Mouse (Mus musculus) large intestine, adult 2 months (tissue): Measurements from ENCODE around the gene Slc6a19. TPM values are rescaled to one million over a fixed set of nuclear protein-coding genes. Genes with fewer than 3 reads are reported as not detected.
A peak's percentile ranks its signal among the peaks of the same experiment; 100 is the strongest.
"Not testable (repeated sequence)": the region's sequence is repeated elsewhere in the genome, so short reads cannot be mapped to it uniquely, and the experiment has no call there.

ENCODE experiments used
- DNase-seq: peaks from one replicate; pipeline ENCODE4 v3.0.0-alpha.2; 2012; ENCODE audit warnings: low read depth, low spot score
- WGBS: fragments of 180-500 bp; shearing (Covaris S2); methylation state at CpG from one replicate; pipeline ENCODE4 v1.1.7; 2018; 5-methylcytosine and 5-hydroxymethylcytosine counted together
- polyA plus RNA-seq: library from polyadenylated mRNA; depleted of rRNA; stranded (reverse); fragments of >200 nt; gene quantifications from 2 replicates; pipeline ENCODE4 v1.2.3, GENCODE M21; 2012

The Slc6a19 gene
- polyA plus RNA-seq, 1 experiment = 278 TPM

DNA sequence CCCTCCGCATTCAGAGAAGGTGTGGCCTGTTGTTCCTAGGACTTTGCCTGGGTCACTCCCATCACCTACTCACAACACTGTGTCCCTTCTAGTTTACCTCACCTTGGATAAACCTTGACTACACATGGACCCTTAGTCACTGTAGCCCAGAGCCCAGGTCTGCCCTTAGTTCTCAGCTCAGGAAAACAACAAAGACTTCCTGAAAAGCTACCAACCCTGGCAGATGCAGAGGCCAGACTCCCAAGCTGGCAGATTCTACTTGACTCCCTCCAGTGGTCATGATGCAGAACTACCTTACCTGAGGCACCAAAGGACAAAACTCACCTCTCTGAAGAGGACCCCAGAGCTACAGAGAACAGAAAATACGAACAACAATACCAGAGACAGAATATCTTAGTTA is 9.4 kb upstream of the Slc6a19 start:
- WGBS = 36% methylated on average over 2 of the region's 2 CpGs
- DNase-seq = no peak

DNA sequence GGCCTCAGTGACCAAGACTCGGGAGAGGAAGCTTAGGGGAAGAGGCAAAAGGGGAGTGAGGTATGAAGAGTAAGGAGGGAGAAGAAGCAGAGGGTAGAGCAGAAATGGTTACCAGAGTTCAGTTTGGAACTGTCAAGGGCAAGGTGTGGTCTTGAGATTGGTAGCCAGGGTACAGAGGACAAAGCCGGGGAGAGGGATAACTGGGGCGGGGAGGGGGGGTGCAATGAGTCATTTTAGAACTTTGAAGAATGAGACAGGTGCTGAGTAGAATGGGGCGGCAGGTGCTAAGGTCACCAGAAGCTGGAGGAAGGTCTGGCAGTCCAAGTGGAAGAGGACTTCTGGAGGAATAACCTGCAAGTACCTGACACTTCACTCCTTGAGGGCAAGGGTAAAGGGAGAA is 8.5 kb upstream of the Slc6a19 start:
- no peak for DNase-seq
- WGBS = 44% methylated on average over 4 of the region's 4 CpGs

DNA sequence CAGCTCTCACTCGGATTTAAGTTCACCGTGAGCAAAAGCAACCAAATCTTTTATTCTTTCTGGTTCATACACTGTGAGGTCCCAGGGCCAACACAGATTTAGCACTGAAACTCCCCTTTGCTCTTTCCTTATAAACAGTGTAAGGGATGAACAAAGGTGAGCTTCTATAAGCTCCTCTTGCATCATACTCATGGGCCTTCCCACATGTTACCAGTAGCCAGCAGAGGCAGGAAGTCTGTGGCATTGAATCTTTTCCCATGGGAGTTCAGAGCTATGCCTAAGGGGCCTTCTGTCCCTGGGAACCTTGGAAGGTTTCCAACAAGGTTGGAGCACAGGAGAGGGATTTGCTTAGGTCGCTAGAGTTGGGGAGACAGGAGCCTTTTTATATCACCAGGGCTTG is 7.6 kb upstream of the Slc6a19 start:
- 68% methylated on average over 3 of the region's 3 CpGs for WGBS
- no peak for DNase-seq

DNA sequence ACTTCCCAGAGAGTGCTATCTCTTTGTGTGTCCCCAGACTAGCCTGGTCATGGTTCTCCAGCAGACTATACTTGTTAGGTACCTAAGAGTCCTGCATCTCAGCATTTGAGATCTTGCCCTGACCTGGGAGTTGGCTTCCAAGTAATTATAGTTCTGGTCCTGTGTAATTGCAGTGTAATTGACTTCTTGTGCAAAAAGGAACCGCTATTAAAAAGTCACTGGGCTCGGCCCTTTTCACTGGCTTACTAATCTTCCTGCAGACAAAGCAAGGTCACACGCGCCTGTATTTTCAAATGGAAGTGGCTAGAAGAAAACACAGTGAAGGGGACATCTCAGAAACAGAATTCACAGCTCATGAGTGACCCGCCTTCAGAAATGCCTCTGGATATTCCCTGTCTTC is 7.1 kb upstream of the Slc6a19 start:
- 71% methylated on average over 5 of the region's 5 CpGs for WGBS
- no peak for DNase-seq

DNA sequence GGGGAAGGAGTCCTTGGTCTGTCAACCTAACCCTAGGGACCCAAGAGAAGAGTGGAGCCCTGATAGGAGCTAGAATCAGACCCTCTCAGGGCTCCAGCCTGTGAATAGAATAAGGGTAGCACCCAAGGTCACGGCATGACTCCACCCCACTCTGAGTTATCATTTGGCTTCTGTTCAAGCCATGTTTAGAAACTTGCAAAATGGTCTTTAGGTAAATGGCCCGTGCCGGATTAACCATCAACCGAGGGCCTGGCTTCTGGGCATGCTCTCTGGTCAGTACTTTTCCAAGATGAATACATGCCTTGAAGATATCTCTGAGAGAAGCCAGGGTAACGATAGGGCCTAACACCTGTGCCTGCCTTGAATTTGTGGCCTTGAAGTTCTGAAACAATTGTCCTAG is 6.6 kb upstream of the Slc6a19 start:
- WGBS = 37% methylated on average over 5 of the region's 5 CpGs
- no peak for DNase-seq

DNA sequence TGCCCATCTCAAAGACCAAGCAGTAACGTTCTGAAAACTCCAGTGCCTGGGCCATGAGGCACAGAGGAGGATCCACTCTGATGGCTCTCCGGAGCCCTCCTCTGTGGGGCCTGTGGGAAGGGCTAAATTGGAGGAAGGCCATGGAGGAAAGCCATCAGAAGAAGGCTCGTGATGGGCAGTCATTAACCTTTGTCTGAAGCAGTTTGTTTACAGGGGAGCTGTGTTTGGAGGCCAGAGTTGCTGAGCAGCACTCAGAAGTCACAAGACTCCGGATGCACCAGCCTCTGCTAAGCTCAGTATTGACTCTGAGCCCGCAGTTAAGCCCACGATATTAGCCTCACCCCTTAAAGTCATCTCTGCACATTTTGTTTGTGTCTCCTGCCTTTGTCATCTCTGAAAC is 4.8 kb upstream of the Slc6a19 start:
- WGBS = 31% methylated on average over 6 of the region's 6 CpGs
- DNase-seq = no peak

DNA sequence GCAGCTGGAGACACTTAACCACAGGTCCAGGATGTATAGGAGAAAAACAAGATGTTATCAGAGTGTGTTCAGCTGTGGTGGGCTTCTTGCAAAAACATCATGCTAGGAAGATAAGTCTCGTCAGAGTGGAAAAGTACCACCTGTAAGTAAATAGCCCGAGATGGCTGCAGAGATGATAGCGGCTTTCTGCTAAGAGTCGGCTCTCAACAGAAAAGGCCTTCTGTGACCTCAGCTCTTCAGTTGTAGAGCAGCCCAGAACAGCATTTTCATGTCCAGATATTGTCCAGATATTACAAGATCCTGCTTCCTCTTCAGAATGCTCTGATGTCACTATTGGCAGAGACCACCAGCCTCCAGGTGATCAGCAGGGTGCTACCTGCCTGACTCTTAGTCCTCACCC is 1.2 kb downstream of the Slc6a19 start:
- not testable (repeated sequence) for DNase-seq
- WGBS = 67% methylated on average over 4 of the region's 4 CpGs

DNA sequence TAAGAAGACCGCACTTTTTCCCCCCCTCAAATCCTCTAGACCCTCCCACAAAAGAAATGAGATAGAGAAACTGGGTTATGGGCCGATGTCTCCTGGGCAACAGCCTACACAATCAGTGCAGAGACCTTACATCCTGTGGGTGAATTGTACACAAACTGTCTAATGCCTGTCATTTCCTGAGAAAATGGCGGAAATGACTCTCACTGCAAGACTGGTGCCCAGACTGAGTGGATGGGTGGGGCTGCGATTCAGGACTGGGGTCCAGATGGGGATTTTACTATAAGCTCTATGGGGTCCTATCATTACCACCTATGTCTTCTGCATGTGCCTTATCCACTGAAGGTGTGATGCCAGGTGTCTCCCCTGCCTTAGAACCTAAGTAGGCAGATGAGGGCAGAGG is 1.9 kb downstream of the Slc6a19 start:
- DNase-seq = no peak
- 70% methylated on average over 4 of the region's 4 CpGs for WGBS

DNA sequence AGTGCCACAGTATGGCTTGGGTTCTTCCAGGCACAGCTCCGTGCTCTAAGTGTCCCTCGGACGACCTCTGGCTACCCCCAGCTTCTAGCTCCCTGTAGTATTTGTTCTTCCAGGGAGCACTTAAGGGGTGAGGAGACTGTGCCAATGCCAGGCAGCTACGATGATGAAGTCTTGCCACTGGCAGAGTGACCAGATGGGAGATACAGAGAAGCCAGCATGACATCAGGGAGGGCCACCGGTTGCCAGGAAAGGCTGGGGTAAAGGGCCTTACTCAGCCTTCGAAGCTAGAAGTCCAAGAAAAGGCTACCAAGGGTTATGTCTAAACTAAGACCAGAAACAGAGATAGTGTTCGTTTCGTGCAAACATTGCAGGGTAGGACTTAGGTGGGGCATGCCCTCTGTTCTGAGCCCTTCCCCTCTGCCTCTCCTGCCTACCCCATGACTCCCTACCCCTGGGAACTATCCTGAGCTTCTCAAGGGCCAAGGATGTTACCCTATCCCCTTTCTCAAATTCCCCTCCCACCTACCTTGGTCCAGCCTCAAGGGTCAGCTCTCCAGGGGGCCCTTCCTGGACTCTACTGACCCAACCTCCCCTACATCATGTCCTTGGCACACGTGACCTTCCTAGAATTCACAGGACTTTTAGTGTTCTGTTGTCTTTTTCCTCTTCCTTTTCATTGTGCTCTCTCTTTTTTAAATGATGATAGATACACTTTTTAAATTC is 3.3 kb downstream of the Slc6a19 start:
- 70% methylated on average over 9 of the region's 9 CpGs for WGBS
- DNase-seq = no peak

DNA sequence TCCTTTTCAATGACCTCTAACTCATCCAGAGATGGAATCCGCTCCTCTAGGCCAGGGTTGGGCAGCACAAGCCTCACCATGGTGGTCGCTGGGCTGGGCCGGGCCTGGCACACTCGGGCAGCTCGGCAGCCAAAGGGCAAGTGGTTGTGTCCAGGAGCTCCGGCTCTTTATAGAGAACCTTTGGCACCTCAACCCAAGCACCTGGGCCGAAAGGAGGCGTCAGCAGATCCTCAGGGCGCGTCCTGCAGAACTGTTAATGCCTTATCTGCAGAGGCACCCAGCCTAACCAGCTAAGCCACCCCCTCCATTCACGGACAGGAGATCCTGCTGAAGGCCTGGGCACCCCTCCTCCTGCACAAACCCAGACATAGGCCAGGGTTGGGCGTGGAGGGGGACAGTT is 4.1 kb downstream of the Slc6a19 start:
- DNase-seq = no peak

DNA sequence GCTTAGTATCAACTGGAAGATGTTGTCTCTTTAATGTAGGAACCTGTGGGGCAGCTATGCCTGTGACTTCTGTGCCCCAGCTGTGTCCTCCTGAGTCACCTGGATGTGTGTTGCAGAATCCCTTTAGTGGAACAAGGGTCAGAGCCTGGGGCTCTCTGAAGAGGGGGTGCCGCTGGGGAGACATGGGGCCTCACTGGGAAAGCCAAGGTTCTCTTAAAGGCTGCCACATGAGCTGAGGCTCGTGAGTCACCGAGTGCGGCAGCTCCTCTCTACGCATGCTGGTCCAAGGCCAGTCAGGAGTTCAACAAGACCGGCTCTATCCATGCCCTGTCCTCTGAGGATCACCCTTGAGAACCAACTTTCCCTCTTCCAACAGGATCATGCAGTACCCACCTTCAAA is 5.0 kb downstream of the Slc6a19 start:
- DNase-seq = no peak
- WGBS = 90% methylated on average over 6 of the region's 6 CpGs

More for the DNA sequence above, 4.1 kb downstream of the Slc6a19 start:
- WGBS = 72% methylated on average over 12 of the region's 12 CpGs

DNA sequence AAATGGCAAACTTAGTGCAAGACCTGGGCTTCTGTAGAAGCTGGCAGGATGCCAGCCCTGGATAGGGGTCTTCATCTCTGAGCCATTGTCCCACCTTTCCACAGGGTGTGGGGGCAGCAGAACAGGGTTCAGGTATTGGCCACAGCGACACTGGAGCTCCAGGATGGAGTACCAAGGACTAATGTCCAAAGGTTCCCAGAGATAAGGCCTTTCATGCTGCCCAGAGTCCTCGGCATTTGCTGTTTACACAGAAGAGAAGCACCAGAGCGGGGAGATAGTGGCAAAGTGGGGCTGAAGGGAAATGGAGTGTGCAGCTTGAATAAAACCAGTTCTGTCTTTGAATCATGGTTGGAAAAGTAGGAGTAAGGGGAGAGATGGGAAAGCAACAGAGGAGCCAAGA is 8.1 kb downstream of the Slc6a19 start:
- no peak for DNase-seq
- WGBS = 37% methylated on average over 3 of the region's 3 CpGs

DNA sequence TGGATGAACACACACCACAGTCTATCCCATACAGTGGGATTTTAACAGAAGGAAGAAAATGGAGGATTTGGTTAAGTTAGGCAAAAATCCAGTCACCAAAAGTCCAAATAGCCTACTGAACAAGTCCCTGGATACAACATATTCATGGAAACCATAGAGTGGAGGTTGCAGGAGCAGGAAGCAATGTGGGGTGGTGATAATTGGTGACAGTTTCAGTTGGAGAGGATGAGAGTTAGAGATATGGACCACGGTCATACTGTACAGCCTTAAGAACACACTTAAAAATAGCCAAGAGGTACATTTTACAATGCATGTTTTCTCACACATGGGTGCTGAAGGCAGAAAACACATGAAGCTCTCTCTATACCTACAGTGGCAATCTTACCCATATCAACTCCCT is 9.7 kb downstream of the Slc6a19 start:
- 83% methylated on average over 1 of the region's 1 CpGs for WGBS
- no peak for DNase-seq

DNA sequence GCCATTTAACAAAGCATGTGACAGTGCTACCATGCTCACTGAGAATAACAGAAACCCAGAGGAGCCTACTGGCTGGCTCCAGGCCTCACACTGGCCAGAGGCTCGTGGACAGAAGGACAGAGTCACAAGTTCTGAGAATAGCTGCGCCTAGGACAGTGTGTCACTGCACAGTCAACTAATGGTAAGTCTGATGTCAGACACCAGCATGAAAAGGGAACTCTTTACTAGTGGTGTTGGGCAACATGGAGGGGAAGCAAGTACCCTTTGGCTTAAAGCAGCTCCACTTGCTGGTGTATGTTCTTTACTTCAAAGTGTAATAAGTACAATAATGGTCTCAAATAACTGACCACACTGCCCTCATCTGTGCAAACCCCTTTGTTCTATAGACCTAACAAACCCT is 11.3 kb downstream of the Slc6a19 start:
- WGBS = 67% methylated on average over 2 of the region's 2 CpGs
- DNase-seq = no peak

DNA sequence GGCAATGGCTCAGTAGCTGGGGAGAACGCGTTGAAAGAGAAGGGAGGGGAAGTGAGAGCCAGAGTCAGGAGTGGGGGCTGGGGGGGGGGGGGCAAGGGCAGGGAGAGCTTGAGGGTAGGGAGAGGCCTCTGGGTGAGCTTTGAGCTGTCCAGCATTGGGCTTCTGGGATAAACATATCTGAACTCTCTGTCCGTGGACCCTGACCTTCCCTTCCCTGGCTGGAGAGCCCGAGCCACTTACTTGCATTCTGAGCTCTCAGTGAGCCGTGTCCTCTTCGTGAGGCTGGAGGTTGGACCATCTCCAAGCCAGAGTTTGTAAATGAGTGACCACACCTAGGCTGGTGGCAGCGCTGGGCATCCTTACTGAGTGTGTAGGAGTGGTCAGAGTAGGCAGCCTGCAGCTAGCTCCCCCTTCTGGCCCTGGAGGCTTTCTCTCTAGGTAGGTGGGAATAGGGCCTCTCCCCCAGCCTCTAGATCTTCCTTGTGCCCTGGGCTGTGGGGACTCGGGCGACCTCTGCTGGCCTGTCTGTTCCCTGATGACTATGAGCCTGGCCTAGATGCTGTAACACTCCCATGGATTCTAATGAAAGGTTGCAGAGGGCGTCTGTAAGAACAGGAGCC is 12.3 kb downstream of the Slc6a19 start:
- 23% methylated on average over 10 of the region's 10 CpGs for WGBS
- peak; percentile 10 for DNase-seq

DNA sequence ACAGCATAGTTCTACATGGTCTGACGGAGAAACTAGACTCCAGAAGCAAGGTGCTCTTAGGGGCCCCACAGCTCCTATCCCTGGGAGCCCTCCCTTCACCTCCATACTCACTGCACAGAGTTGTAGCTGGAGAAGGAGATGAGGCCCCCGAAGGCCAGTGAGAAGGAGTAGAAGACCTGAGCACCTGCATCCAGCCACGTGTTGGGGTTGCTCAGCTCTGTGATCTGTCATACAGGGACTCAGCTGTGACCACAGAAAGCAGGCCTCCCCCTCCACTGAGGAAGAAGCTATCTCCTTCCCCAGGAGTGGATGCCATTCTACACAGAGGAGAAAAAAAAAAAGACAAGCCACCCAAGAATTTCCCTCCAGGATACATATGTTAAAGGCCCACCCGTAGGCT is 15.7 kb downstream of the Slc6a19 start:
- WGBS = 72% methylated on average over 4 of the region's 4 CpGs
- DNase-seq = no peak

DNA sequence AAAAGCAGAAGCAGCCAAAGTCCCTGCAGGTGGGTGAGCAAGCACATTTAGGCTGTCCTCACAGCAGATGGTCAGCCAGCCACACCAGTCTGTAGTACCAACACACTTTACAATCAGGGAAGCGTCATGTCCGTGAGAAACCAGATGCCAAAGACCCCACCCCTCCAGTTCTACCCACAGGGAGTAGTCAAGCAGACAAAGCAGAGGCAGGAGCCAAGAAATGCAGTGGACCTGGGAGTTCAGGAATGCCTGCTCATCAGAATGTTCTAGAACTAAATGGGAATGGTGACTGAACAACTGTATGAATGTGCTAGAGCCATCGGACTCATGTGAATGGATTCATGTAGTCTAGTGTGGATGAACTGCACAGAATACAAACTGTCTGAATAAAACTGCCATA is 17.1 kb downstream of the Slc6a19 start:
- 41% methylated on average over 3 of the region's 3 CpGs for WGBS
- DNase-seq = no peak

DNA sequence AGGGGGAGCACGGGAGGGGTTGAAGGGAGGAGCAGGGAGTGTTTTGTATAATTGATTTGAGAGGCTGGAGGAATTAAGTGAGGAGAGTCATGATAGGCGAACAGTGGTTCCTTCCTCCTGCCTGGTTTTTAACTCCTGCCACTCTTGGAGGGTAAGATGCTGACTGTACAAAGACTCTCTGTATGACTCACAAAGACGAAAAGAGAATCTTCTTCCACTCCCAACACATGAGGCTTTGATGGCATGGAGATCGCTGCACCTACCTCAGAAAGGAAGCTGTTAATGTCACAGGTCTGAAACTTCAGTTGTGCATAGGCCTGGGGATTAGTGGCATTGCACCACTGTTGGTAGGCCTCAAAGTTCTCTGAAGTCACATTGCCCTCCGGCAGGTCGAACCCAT is 19.2 kb downstream of the Slc6a19 start:
- DNase-seq = no peak
- WGBS = 68% methylated on average over 6 of the region's 6 CpGs

DNA sequence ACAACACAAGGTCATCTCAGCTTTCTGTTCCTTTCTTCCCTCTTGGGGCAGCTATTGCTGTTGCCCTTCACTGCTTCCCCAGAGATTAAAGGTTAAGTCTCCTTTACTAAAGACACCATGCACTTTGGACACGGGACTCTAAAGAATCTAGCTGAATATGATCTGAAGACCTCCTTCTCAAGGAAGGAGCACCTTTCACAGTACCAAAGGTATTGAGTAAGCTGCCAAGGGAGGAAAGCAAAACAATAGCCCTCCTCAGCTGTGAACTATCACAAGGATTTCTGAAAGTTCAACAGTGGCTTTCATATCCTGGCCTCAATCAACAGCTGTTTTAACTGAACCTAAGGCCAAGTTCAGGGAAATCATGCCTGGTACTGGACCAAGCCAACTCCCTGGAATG is 20.3 kb downstream of the Slc6a19 start:
- DNase-seq = no peak
- 73% methylated on average over 1 of the region's 1 CpGs for WGBS

DNA sequence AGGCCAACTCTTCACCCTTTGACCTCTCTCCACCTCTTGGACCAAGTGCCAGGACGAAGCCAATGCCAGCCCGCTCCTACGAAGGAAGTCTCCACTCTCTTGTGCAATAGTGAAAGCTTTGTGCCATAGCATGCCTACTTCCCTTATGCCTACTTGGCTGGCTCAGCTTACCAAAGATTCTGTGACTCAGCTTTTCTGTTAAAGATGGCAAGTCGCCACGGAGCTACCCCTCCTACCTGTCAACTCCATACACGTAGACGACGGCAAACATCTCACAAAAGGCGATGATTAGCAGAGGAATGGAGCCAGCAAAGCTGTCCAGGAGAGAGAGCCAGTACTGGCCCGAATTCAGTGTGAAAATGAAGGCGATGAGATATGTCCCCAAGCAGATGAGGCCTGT is 21.0 kb downstream of the Slc6a19 start:
- DNase-seq = no peak
- 79% methylated on average over 11 of the region's 11 CpGs for WGBS

DNA sequence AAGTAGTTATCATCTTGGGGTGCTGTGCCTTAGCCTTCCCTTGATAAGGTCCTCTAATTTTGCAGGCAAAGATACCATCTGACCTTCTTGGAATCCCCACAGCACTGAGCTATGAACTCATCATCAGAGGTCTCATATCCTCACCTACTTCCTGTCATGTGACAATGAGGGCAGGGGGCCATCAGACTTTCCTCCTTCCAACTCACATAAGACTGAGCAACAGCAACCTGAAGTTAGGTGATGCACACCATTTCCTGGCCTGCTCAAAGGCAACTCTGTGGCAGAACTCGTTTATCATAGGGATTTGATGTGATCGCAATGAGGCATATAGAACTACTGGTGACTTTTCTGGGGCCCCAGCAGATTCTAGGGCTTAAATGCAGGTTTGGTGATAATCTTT is 22.4 kb downstream of the Slc6a19 start:
- 88% methylated on average over 2 of the region's 2 CpGs for WGBS
- no peak for DNase-seq

DNA sequence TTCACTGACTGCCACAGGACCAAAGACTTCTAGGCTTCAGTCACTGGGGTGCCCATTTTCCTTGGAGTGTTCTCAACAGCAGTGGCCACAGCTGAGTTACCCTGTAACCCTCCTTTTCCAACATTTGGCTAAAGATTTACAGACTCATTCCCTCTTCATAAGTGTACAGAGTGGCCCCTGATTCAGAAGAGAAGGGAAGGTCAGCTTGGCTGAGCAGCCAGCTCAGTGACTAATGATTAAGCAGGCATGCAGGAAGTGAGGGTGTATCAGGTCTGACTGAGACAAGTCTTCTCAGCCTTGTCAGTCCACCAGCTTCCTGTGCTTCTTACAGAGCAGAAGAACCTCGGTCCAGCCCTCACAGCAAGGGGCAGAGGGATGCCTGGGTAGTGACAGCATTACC is 24.3 kb downstream of the Slc6a19 start:
- 15% methylated on average over 1 of the region's 1 CpGs for WGBS
- DNase-seq = no peak
